Mouse (Mus musculus) spleen, postnatal 36 days (tissue): Measurements from ENCODE around the gene Tox2.

Source experiments
- DNase-seq, 2 experiments: peaks; one replicate each; pipeline ENCODE4 v3.0.0; 2022; ENCODE audit warnings: low spot score in 2 of 2, mixed read lengths in 1 of 2

Gene Tox2

DNA sequence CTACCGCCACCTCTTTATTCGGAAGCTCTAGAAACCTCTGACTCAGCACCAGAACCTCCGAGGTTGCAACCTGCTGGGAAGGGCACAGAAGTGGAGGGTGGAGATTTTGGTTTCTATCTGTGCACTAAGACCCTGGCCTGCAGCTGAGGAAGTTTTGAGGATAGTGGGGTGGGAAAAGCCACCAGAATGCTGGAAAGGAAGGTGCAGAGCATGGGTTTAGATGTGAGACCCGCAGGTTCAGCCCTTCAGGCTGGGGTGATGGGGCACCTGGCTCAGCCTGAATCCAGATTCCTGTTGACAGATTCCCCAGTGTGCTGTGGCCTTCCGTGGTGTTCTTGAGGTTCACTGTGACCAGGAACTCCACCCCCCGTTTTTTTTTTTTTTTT, 2.3 kb downstream of the Tox2 start:
- DNase-seq, result no peak

DNA sequence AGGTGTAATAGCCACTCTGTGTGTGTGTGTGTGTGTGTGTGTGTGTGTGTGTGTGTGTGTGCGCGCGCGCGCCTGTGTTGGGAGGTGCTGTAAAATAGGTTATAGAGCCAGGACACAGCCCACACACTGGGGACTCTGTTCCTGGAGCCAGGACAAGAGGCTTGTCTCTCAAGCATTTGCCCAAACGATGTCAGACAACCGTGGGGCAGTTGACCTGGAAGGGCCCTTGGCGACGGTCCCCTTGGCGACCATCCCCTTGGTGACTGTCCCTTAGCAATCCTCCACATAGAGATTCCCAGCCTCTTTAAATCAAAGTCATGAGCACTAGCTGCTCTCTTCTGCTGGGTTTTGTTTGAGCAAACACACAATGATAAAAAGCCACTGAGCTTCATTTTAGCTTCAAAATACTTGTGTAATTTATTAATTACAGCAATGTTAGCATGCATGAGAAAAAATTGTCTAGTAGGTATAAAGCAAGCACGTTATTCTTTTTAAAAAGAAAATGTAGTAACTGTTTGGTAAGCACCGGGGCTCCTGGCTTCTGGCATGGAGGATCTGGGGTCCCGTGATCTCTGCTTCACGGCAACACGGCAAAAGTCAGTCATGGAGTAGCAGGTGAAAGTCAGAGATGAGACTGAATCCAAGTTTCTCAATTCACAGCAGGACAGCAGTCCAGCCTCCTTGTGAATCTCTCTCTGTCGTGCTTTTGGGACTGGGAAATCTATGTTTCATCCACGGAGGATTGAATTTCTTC, 3.0 kb downstream of the Tox2 start:
- no peak for DNase-seq

DNA sequence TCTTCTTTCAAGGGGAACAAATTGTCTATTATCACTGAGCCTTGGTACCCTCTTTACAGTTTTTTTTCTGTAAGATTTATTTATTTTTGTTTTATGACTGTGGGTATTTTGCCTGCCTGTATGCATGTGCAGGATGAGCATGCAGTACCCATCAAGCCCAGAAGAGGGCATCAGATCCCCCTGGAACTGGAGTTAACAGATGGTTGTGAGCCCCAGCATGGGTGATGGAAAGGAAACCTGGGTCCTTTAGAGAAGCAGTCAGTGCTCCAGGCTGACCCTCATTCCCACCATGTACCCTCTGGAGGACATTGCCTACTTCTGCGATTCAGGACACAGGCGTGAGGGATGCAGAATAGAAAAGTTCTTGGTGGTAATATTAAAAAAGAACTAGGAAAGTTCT, 4.4 kb downstream of the Tox2 start:
- DNase-seq, result no peak

DNA sequence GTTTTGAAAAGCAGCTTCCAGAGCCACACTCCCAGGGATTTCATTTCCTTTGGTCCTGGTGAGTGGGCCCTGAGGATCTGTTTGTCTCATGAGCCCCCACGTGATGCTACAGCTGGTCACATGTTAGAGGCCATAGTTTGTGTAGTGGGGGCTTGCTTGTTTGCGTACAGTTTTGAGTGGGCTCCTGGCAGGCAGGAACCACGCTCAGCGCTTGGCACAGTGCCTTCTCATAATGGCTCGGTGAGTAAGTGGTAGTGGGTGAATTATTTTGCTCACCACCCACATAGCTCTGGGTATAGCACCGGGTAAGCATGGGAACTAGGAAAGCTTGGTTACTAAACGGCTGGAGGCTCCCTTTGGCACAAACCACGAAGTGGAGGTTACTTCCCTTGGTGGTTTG, 6.2 kb downstream of the Tox2 start:
- no peak for DNase-seq

DNA sequence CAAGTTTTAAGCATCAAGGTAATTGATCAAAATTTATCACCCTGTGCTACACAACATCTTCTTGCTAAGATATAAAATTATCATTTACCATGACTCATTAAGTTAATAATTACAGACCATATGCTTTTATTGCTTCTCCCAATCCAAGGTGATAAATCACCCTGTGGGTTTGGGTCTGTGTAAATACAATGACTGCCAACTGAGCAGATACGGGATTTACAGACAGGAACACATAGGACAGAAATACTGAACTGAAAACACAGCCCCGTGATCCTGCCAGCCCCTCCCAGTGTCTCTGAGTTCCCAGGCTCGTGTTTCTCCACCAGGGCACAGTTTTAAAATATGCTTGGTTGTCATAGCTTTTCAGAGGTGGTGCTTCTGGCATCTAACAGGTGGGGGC, 10.2 kb downstream of the Tox2 start:
- no peak for DNase-seq

DNA sequence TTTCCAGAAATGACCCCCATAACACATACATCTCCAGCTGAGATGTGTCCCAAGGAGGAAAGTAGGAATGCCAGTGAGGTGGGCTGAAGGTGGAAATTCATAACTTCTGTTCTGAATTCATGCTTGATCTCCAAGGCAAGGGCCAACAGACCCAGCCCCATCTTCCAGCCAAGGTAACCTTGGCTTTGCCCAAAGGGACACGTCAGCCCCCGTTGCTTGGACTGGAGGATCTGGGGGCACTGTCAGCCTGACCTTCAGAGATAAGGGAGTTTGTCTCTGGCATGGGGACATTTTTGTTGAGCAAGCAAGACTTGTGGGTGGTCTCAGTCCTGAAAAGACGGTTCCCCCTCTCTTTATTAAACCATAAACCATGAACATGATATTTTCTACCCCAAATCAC, 15.2 kb downstream of the Tox2 start:
- DNase-seq, result no peak

DNA sequence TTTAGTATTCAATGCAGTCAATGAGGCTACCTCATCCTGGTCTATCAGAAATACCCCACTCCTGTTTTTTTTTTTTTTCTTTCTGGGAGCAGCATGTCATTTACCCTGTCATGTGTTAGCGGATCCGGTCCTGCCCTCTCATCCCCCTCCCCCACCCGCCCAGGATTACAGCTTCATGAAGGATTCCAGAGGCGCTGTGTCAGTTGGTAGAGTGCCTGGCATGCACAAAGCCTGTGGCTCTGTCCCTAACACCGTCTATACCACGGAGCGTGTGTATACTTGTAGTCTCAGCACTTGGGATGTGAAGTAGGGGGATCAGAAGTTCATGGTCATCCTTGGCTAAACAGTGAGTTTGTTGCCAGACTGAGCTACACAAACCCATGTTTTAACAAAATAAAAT, 15.6 kb downstream of the Tox2 start:
- no peak for DNase-seq

DNA sequence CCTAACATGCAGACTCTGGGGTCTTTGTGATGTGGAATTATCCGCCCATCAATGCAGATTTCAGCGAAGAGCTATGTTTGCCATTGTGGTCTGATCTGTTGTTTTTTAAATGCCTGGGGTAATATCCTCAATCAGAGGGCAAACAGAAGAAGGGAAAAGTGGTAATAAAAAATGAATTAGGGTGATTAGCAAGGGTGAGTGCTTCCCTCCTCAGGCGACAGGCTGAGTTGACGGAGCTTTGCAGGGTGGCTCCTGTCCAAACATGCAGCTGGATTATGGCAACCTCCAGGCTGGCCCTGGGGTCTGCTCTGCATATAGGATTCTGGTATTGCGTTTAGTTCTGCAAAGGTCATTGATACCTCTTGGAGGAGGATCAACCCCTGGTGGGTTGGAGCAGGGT, 16.5 kb downstream of the Tox2 start:
- DNase-seq, result no peak

DNA sequence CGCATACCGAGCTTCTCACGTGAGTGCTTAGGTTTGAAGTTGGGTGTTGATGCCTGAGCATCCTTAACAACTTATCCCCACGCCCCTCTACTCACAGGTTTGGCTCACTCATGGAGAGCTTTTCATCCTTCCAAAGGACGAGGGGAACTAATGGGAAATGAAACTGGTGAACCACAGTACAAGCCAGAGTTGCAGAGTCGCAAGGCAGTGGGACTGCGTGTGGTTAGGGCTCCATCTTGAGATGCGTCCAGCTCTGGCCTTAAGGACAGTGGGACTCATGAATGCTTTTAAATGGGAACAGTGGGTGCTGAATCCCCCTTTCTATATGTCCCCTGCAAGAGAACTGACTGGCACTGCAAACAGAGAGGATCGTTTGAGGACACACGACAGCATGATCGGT, 17.8 kb downstream of the Tox2 start:
- DNase-seq, result no peak

DNA sequence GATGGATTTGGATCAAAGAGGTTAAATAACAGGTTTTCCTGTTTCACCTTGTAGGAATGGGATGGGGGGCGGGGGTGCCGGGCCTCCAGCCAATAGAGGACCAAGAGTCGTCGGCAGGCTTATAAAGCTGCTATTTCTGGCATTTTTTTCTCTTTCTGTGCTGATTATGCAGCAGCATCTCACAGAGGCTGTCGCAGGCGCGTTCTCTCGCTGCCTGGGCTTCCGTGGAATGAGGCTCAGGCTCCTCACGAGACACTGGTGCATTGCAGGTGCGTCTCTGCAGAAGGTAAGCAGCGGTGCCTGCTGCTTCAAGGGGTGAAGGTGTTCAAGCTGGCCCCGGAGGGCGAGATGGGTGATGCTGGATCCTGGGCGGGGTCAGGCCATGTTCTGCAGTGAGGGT, 22.4 kb downstream of the Tox2 start:
- DNase-seq, result no peak

DNA sequence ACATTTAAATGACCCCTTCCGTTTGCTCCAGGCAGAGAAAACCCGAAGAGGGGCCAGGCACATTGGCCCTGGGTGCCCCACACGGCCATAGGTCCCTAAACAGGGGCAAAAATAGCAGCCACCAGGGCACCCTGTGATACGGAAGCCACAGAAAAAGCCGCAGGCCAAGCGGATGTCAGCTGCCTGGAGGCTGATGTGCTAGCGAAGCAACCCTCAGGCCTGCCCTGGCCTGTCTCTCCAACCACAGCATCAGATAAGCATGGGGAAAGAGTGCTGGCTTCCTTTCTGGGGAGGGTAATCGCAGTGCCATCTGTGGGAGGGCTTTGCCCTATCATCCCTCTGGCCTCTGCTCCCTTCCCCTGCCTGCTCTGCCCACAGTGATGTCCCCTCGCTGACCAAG, 26.1 kb downstream of the Tox2 start:
- DNase-seq, result peak; percentile 35 to 50

DNA sequence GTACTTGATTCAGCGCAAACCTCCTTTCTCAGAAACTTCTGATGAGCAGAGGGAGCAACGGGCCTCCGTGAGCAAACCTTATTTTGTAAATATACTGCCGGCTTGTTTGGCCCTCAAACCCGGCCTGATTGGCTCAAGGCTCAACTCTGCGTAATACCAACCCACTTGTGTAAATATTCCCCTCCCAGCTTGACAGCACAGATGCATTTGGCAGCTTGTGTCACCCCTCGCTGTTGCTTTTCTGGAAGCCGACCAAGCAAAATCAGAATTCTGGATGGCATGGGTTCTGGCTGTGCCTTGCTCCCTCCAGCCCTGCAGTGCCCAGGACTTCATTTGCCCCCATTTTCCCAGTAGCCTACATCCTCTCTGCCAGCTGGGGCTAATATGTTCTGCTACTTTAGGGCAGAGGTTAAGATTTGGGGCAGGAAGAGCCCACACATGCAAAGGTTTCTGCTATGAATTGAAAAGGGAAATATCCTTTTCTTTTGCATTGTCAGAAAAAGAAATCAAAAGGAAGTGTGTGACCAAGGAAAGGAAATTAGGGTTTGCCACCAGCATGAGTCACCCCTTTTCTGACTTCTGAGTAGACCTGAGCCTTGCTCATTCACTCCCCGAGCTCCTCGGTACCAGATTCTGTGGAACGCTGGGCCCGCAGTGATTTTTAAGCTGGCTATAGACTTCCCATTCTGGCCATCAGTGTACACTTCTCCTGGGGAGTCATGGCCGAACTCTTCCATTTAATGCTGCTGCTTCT, 29.0 kb downstream of the Tox2 start:
- DNase-seq, result no peak

DNA sequence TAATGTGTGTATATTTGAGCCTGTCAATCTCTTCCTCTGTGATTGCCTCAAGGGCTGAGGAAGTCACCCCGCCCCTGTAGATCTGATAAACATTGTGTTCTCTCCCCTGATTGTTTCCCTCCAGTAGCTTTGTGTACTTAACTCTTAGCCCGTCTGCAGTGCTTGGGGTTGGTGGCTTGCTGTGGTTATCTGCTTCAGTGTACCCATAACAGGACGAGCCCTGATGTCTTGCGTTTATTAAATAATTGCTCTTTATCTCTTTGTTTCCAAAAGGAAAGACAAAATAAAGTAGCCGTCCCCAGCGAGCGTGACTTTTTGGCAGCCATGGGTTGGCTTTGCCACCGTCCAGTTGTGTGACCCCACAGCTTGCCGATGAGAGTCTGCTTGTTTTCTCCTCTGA, 30.7 kb downstream of the Tox2 start:
- DNase-seq, result no peak

DNA sequence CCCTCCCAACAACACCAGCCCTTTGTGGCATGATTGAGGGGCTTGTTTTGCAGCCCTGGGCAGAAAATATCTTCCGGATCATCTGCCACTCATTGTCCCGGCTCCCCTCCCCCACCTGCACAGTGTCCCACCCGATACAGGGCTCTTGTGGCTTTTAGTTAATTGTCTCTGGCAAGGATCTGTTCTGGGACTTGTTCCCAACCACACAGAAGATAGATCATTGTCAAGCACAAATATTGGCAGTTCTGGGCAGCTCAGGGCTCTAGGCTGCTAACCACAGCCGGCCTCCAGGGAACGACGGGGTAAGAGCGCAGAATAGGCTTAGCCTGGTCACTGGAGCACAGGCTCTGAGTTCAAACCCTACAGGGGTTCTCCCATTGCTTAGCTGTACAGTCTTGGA, 33.1 kb downstream of the Tox2 start:
- DNase-seq, result no peak

DNA sequence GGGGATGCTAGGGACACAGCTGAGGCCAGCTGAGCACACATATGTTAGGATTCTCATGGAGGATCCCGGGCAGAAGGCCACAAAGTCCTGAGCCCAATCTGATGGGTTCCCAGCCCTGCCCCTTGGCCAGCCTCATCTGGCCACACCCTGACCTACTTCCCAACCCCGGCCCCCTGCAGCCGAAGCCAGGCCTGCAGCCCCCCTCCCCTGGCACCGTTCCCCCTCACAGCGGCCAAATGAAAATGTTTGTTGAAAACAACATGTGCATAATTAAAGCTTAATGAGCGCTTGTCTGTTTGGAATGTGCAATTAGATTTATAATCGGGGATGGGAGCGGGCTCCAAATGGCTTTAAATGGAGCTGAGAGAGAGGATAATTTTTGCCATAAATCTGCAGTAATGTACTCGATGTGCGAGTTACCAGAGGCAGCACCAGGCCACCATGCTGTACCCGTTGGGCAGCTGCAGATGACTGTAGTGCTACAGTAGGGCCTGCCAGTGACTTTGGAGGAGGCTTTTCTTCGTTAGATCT, 35.1 kb downstream of the Tox2 start:
- DNase-seq, result no peak

DNA sequence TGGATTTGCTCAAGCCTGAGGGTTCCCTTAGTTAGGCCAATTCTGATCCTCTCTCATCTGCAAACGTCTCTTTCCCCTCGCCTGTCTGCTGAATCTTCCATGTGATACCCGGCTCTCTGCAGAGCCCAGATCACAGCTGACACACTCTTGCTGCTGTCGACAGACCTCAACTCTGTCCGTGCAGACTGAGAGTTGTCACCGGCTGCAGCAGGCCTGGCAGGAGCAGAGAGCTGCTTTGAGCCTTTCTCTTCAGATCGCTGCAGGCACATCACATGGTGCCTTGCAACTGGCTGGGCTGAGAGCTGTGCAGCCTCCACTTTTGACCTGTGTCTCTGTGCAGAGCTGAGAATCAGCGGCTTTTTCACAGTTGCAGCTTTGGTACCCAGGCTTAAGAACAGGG, 37.0 kb downstream of the Tox2 start:
- no peak for DNase-seq

DNA sequence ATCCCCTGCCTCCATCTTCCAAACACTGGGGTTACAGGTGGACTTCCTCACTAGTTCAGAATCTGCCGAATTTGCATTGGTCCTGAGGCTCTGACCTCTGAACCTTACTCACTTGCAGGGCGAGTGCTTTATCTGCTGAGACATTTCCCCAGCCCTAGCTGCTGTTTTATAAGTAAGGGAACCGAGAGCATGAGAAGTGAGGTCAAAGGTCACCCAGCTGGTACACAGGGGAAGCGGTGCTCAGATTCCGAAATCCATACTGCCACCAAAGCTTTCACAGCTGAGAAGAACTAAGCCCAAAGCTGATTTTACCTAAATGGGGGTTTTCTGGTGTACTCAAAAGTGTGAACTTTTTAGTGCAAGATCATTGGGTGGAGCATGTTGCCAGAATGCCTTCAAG, 38.9 kb downstream of the Tox2 start:
- DNase-seq, result peak in 1 of 2 experiments; percentile 4

DNA sequence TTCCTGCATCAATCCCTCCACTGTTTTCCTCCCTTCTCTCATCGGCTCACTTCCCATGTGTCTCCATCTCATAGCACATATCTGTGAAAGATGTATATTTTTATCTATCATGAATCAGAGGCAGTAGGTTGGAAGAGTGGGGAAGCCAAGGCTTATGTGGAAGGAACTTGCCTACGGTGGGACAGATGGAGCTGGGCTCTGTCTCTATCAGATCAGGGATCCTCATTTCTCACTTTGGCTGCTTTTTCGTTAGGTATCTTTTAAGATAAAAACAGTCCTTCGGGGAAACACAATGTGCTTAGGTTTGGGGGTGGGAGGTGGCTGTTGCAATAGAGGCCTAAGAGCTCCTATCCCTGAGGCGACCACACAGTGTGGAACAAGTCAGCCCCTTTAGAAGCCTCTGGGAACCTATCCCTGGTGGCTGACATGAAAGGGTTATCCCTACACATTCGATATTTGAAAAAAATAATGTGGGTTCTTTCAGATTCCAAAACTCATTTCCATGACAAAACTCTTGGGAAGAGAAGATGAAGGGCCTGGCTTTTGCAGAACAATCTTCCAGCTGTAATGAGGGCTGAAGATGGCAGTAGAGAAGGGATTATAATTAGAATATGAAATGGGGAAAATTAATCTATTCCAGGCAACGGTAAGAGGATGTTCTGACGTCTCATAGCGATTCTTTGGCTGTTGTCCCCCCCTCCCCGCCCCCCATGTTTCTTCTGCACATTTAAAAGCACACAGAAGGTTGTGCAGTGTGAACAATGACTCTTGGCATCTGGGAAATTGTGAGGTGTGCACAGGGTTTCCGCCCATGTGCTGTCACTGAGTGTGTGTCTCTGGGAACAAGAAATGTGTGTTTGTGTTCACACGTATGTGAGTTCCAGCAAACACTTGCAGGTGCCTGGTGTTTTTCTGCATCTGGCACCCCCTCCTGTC, 41.3 kb downstream of the Tox2 start:
- no peak for DNase-seq

DNA sequence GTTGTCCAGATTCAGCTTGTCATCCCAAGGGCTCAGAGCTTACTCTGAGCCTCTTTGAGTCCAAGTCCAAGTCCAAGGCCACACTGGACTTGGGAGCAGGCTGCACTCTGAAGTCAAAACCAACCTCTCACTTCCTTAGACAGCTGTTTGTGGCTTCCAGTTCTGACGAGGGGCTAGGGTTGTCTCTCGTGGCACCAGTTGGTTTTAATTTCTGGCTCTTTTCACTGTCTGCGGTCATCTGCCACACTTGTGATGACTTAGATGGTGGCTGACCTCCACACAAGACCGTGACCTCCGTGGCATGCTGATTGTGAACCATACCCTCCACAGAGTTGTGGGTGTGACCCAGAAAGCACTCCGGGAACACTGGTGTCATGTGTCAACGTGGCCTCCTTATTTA, 46.0 kb downstream of the Tox2 start:
- DNase-seq, result no peak

DNA sequence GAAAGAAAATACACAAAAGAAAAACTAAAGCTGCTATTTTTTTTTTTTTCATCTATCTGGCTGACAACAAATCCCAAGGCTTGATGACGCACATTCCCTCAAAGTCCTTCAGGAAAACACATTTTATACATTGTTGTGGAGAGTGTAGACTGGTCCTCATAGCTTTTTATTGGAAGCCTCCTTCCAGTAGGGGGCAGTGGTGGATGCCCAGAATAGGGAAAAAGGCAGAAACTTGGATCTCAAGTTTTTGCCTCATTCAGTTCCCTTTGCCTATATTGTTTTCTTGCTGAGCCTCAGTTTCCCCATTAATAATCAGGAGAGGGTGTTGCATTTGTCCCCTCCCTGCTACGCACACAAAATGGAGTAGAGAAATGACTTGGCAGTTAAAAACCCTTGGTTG, 49.7 kb downstream of the Tox2 start:
- DNase-seq, result no peak

DNA sequence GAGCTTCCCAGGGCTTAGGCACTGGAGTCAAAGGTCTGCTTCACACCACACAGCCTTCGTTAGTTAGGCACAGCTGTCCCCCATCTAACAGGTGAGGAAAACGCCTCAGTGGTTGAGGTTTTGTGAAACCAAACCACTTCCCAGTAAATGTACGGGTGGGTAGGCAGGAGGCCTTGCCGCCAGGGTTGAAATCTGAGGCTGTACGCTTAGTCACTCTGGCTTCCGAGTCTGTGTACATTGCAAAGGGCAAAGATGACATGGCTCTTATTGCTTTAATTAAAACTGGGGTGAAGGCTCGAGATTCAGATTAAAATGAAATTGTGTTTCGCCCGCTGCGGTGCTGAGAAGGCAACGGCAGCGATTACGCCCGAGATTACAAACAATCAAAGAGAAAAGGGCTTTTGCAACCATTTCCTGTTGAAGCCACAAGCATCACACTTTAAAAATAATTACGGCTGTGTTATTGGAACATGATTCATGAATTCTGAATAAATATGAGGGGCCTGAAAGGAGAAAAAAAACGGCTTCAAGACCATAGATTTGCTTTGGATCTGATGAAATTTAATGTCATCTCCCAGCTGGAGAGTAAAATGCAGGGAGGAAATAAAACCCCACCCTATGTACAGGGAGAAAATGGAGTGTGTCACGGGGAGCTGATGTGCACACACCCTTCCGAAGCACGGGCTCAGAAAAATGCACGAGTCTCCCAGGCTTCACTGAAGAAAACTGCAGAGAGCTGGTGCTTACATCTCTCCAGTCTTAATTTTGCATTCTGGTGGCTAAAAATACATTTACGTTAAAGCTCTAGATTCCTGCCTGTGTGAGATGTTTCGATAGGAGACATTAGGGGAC, 50.5 kb downstream of the Tox2 start:
- peak; percentile 21 to 45 for DNase-seq
